Mouse (Mus musculus) lung, postnatal 0 days (tissue): ENCODE data around the gene St7l. TPM values are rescaled to one million over a fixed set of nuclear protein-coding genes. Genes with fewer than 3 reads are reported as not detected.
"Not testable (repeated sequence)": the region's sequence is repeated elsewhere in the genome, so short reads cannot be mapped to it uniquely, and the experiment has no call there.

Experiments
- ATAC-seq: fragments of 200-750 bp; cut with Nextera tagmentation; 2 replicates; pipeline ENCODE4 v1.8.0; 2017; ENCODE audit warnings: moderate library complexity
- DNase-seq: peaks from one replicate; pipeline ENCODE4 v3.0.0-alpha.2; 2016; ENCODE audit warnings: low spot score
- H3K27ac ChIP-seq: fragments of 300-500 bp; sonication (generic); 2 replicates; pipeline ENCODE4 v1.5.1; 2014; ENCODE audit warnings: antibody characterized with exemption, mild to moderate bottlenecking, low read length, mixed read lengths
- H3K27me3 ChIP-seq: fragments of 300-500 bp; sonication (generic); replicated peaks from 2 replicates; pipeline ENCODE4 v1.6.1; 2014; ENCODE audit warnings: low read length, mixed read lengths; ENCODE audit not compliant: insufficient read depth
- H3K36me3 ChIP-seq: fragments of 300-500 bp; sonication (generic); 2 replicates; pipeline ENCODE4 v1.6.1; 2014; ENCODE audit warnings: low read length, mixed read lengths; ENCODE audit not compliant: insufficient read depth
- H3K4me1 ChIP-seq: fragments of 300-500 bp; sonication (generic); 2 replicates; pipeline ENCODE4 v1.6.1; 2014; ENCODE audit warnings: antibody characterized with exemption, low read depth, low read length, mixed read lengths; ENCODE audit not compliant: insufficient read depth
- H3K4me2 ChIP-seq: fragments of 300-500 bp; sonication (generic); replicated peaks from 2 replicates; pipeline ENCODE4 v1.6.1; 2014; ENCODE audit warnings: low read depth, mild to moderate bottlenecking, low read length, moderate library complexity, mixed read lengths
- H3K4me3 ChIP-seq: fragments of 300-500 bp; sonication (generic); 2 replicates; pipeline ENCODE4 v1.5.1; 2014; ENCODE audit warnings: low read depth, low read length
- H3K9ac ChIP-seq: fragments of 300-500 bp; sonication (generic); replicated peaks from 2 replicates; pipeline ENCODE4 v1.6.1; 2014; ENCODE audit warnings: low read depth, mild to moderate bottlenecking
- H3K9me3 ChIP-seq: fragments of 300-500 bp; sonication (generic); 2 replicates; pipeline ENCODE4 v1.6.1; 2016; ENCODE audit warnings: low read length, mixed read lengths
- CTCF ChIP-seq: IDR thresholded peaks from 2 replicates; pipeline ENCODE4 v1.5.1; 2016; ENCODE audit warnings: antibody characterized with exemption, mild to moderate bottlenecking
- EP300 ChIP-seq: IDR thresholded peaks from 2 replicates; pipeline ENCODE4 v1.6.1; 2016; ENCODE audit warnings: antibody characterized with exemption, mild to moderate bottlenecking, control low read depth
- WGBS: fragments of 180-500 bp; shearing (Covaris S2); extraction: QIAGEN DNeasy Blood & Tissue Kit; methylation state at CpG from one replicate; pipeline ENCODE4 v1.1.7; 2014; 5-methylcytosine and 5-hydroxymethylcytosine counted together
- polyA plus RNA-seq: library from polyadenylated mRNA; unstranded; fragments of >200 nt; fragmentation: Nextera tagmentation; extraction: Ambion mirVana; gene quantifications from 2 replicates; pipeline ENCODE4 v1.2.1, GENCODE M21; 2015

The St7l gene
- polyA plus RNA-seq, 1 experiment from 2014 or later: 28.4 TPM

DNA sequence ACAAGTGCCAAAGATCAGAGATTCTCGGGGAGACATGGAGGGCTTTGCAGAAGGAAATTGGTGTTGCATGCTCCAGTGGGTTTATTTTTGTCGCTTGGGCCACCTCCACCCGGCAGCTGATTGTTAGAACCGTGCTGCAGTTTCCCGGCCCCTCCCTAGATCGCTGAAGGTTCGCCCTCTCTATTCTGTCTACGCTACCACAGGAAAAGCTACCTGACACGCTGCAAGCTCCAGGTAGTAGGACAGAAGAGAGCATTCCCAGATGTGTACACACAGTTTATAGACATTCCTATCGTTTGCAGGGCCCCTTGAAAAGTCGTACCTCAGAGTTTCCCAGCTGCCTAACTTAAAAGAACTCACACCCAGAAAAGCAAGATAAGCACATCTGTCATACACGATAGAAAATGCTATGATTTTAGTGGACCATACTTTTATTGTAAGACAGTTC is 1.6 kb downstream of the St7l start:
- H3K9ac ChIP-seq: peak overlapping the region; percentile 97
- ATAC-seq (peak; percentile 11; the same call in 1 of the 2 replicates), DNase-seq (peak; percentile 48)
- WGBS: under 1% methylated on average over 12 of the region's 12 CpGs
- H3K27ac ChIP-seq: peak overlapping the region; percentile 99
- TF ChIP-seq EP300 (no peak), CTCF (no peak)
- no peaks in the 10 kb centered on the region for H3K27me3 ChIP-seq
- peaks cover 4% of the 10 kb centered on the region; the same call in 1 of the 2 replicates for H3K36me3 ChIP-seq
- H3K4me3 ChIP-seq: peak overlapping the region; percentile 97
- no peaks in the 10 kb centered on the region for H3K9me3 ChIP-seq
- peak overlapping the region; percentile 70 for H3K4me2 ChIP-seq
- peaks cover 12% of the 10 kb centered on the region; the same call in 1 of the 2 replicates for H3K4me1 ChIP-seq

- not testable (repeated sequence) for H3K27ac ChIP-seq, DNase-seq, H3K9me3 ChIP-seq, H3K27me3 ChIP-seq, H3K4me2 ChIP-seq, H3K9ac ChIP-seq, H3K4me3 ChIP-seq, ATAC-seq
- peaks cover 12% of the 10 kb centered on the region; the same call in 1 of the 2 replicates for H3K4me1 ChIP-seq
- H3K36me3 ChIP-seq: peaks cover 14% of the 10 kb centered on the region; the same call in 1 of the 2 replicates
Observed at GRCm38 (mm10) chr3:104866674-104867073, 2.9 kb downstream of the St7l start.

- H3K4me2 ChIP-seq: no peak overlapping the region
- ATAC-seq (no peak), DNase-seq (peak; percentile 21)
- H3K4me1 ChIP-seq: peaks cover 9% of the 10 kb centered on the region; the same call in 1 of the 2 replicates
- H3K36me3 ChIP-seq: peaks cover 22% of the 10 kb centered on the region
- H3K9ac ChIP-seq: no peak overlapping the region
- no peak for TF ChIP-seq EP300
- TF ChIP-seq CTCF: peak; percentile 26
- no peaks in the 10 kb centered on the region for H3K27me3 ChIP-seq
- H3K27ac ChIP-seq: no peak overlapping the region
- H3K9me3 ChIP-seq: no peaks in the 10 kb centered on the region
- no peak overlapping the region for H3K4me3 ChIP-seq
Observed at GRCm38 (mm10) chr3:104869611-104870010, 5.8 kb downstream of the St7l start.

DNA sequence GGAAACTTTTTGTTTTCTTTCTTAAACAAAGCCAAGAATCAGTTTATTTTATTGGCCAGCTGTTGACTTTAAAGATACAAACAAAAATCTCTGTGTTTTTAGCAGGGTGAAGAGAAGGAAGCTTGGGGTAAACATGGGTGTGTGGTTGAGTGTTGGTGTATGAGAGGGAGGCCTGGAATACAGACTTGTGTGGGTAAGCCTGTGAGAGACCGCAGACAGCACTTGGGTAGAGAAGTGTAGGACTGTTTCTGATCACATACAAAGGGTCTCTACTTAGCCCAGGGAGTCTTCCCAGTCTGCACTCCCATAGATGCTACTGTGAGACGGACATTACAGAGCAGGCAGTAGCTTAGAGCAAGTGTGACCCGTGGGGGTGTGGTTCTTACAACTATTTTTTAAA is 24.8 kb downstream of the St7l start:
- Histone ChIP-seq H3K4me3 (no peak overlapping the region), H3K27me3 (no peaks in the 10 kb centered on the region), H3K4me1 (no peaks in the 10 kb centered on the region), H3K4me2 (no peak overlapping the region), H3K9ac (no peak overlapping the region), H3K36me3 (0 out of 2 replicates have a peak, but pooled peaks cover 6% of the 10 kb centered on the region), H3K9me3 (no peaks in the 10 kb centered on the region), H3K27ac (no peak overlapping the region)
- TF ChIP-seq EP300 (no peak), CTCF (no peak)
- 74% methylated on average over 3 of the region's 3 CpGs for WGBS
- ATAC-seq (peak; percentile 40; the same call in 1 of the 2 replicates), DNase-seq (no peak)

DNA sequence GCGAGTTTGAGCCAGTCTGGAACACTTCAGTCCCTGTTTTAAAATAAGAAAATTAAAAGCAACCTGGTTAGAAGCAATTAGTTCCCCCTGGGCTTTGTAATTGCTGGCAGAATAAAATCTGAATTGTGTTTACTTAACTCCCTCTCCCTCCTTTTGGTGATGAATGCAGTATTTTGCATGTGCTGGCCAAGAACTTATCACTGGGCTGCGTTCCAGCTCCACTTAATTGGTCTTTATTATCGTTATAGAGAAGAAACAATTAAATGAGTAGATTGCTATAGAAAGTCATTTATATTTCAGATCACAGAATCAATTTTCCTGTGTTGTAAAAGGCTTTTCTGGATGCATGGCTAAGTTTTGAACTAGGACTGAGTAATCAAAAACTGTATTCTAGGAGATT is 32.3 kb downstream of the St7l start:
- TF ChIP-seq CTCF (no peak), EP300 (no peak)
- no peak for ATAC-seq

DNA sequence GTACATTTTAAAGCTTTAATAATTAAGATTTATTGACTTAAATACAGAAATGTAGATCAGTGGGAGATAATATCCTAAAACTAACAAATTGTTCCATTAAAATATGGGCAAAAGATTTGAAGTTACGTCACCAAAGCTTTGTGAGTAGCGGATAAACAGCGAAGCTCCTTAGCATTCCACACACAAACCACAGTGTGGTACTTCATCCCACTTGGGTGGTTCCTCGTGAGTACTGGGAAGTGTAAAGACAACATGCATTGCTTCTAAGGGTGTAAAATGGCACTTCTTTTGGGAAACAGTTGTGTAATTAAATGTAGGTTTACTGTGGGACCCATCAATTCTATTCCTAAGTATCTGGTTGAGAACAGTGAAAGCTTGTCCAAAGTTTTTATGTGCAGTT is 37.3 kb downstream of the St7l start:
- Histone ChIP-seq H3K4me3 (no peak overlapping the region), H3K27ac (no peak overlapping the region), H3K4me2 (no peak overlapping the region), H3K9me3 (no peaks in the 10 kb centered on the region), H3K4me1 (no peaks in the 10 kb centered on the region), H3K36me3 (peaks cover 8% of the 10 kb centered on the region; the same call in 1 of the 2 replicates), H3K9ac (no peak overlapping the region), H3K27me3 (no peaks in the 10 kb centered on the region)
- peak; percentile 49 for DNase-seq
- ATAC-seq: peak; percentile 62
- 52% methylated on average over 4 of the region's 4 CpGs for WGBS
- TF ChIP-seq EP300 (peak; percentile 61), CTCF (no peak)

More for the DNA sequence above, 32.3 kb downstream of the St7l start:
- no peaks in the 10 kb centered on the region for H3K27me3 ChIP-seq
- peaks cover 12% of the 10 kb centered on the region; the same call in 1 of the 2 replicates for H3K36me3 ChIP-seq
- WGBS: 71% methylated on average over 3 of the region's 3 CpGs
- no peak overlapping the region for H3K9ac ChIP-seq
- no peak for DNase-seq
- no peaks in the 10 kb centered on the region for H3K9me3 ChIP-seq
- H3K4me2 ChIP-seq: no peak overlapping the region
- H3K4me1 ChIP-seq: no peaks in the 10 kb centered on the region
- H3K27ac ChIP-seq: no peak overlapping the region
- no peak overlapping the region for H3K4me3 ChIP-seq

- DNase-seq (no peak), ATAC-seq (no peak)
- no peaks in the 10 kb centered on the region for H3K9me3 ChIP-seq
- H3K9ac ChIP-seq: no peak overlapping the region
- H3K27me3 ChIP-seq: no peaks in the 10 kb centered on the region
- H3K4me1 ChIP-seq: no peaks in the 10 kb centered on the region
- no peak overlapping the region for H3K4me2 ChIP-seq
- TF ChIP-seq EP300: no peak
- no peak for TF ChIP-seq CTCF
- WGBS: 97% methylated on average over 4 of the region's 4 CpGs
- no peak overlapping the region for H3K27ac ChIP-seq
- no peak overlapping the region for H3K4me3 ChIP-seq
- peaks cover 4% of the 10 kb centered on the region for H3K36me3 ChIP-seq
Observed at GRCm38 (mm10) chr3:104905389-104905788, 41.6 kb downstream of the St7l start.
